Mouse (Mus musculus) MEL (cell line): ENCODE data around the gene Clptm1. TPM values are rescaled to one million over a fixed set of nuclear protein-coding genes. Genes with fewer than 3 reads are reported as not detected.
"Not testable (repeated sequence)": the region's sequence is repeated elsewhere in the genome, so short reads cannot be mapped to it uniquely, and the experiment has no call there.

ENCODE experiments used
- DNase-seq: peaks from one replicate; pipeline ENCODE4 v3.0.0; 2011; ENCODE audit warnings: low read depth, low spot score
- H3K27ac ChIP-seq: 2 replicates; pipeline ENCODE4 v1.5.1; 2012; ENCODE audit warnings: low read depth, mild to moderate bottlenecking, control low read depth, low read length, moderate library complexity; ENCODE audit not compliant: control insufficient read depth
- H3K27me3 ChIP-seq, 2 experiments: fragments of 150-350 bp in 1 of 2; sonication (generic) in 1 of 2; 2 replicates each; pipeline ENCODE4 v1.6.1; 2012; ENCODE audit warnings: low read length in 2 of 2, mild to moderate bottlenecking in 2 of 2, improper control_type of control experiment in 1 of 2, moderate library complexity in 1 of 2; ENCODE audit not compliant: insufficient read depth in 2 of 2, control insufficient read depth in 1 of 2
- H3K36me3 ChIP-seq, 2 experiments: 2 replicates each; pipeline ENCODE4 v1.6.1; 2012 to 2014; ENCODE audit warnings: low read length in 2 of 2, improper control_type of control experiment in 1 of 2, inconsistent platforms in 1 of 2, mild to moderate bottlenecking in 1 of 2; ENCODE audit not compliant: insufficient read depth in 2 of 2, control insufficient read depth in 1 of 2
- H3K4me1 ChIP-seq, 2 experiments: fragments of 150-350 bp in 1 of 2; sonication (generic) in 1 of 2; 2 replicates each; pipeline ENCODE4 v1.6.1; 2012; ENCODE audit warnings: low read length in 2 of 2, improper control_type of control experiment in 1 of 2, mild to moderate bottlenecking in 1 of 2; ENCODE audit not compliant: insufficient read depth in 2 of 2, control insufficient read depth in 1 of 2
- H3K4me3 ChIP-seq, 2 experiments: fragments of 150-350 bp in 1 of 2; sonication (generic) in 1 of 2; 2 replicates each; pipeline ENCODE4 v1.5.1; 2012; ENCODE audit warnings: low read depth in 2 of 2, low read length in 2 of 2, mild to moderate bottlenecking in 2 of 2, moderate library complexity in 2 of 2, control low read depth in 1 of 2, improper control_type of control experiment in 1 of 2; ENCODE audit not compliant: control insufficient read depth in 1 of 2, insufficient read depth in 1 of 2
- H3K79me2 ChIP-seq: 2 replicates; pipeline ENCODE4 v1.6.1; 2012; ENCODE audit warnings: mild to moderate bottlenecking, low read length, moderate library complexity; ENCODE audit not compliant: control insufficient read depth, poor library complexity, insufficient read depth
- H3K9ac ChIP-seq: 2 replicates; pipeline ENCODE4 v1.6.1; 2012; ENCODE audit warnings: low read depth, mild to moderate bottlenecking, control low read depth, low read length, moderate library complexity; ENCODE audit not compliant: control insufficient read depth, poor library complexity, severe bottlenecking
- H3K9me3 ChIP-seq: fragments of 150-350 bp; sonication (generic); replicated peaks from 2 replicates; pipeline ENCODE4 v1.6.1; 2012; ENCODE audit warnings: mild to moderate bottlenecking, low read length, improper control_type of control experiment, moderate library complexity; ENCODE audit not compliant: insufficient read depth
- BHLHE40 ChIP-seq: IDR thresholded peaks from 2 replicates; pipeline ENCODE4 v1.6.1; 2012; ENCODE audit warnings: low read depth, mild to moderate bottlenecking, inconsistent platforms, low read length, improper control_type of control experiment, borderline replicate concordance
- CHD1 ChIP-seq: IDR thresholded peaks from 2 replicates; pipeline ENCODE4 v1.6.1; 2012; ENCODE audit warnings: low read depth, mild to moderate bottlenecking, inconsistent platforms, low read length, improper control_type of control experiment
- CTCF ChIP-seq, 3 experiments: IDR thresholded peaks in 2 of 3; conservative IDR thresholded peaks in 1 of 3; 2 replicates each; pipeline ENCODE4 v1.5.1; 2011 to 2012; ENCODE audit warnings: low read length in 3 of 3, low read depth in 2 of 3, mild to moderate bottlenecking in 2 of 3, improper control_type of control experiment in 1 of 3, inconsistent platforms in 1 of 3, mixed read lengths in 1 of 3, moderate library complexity in 1 of 3; ENCODE audit not compliant: control insufficient read depth in 1 of 3, insufficient read depth in 1 of 3, poor library complexity in 1 of 3, severe bottlenecking in 1 of 3
- MAFK ChIP-seq: IDR thresholded peaks from 2 replicates; pipeline ENCODE4 v1.6.1; 2011; ENCODE audit warnings: low read depth, mild to moderate bottlenecking, low read length, improper control_type of control experiment, borderline replicate concordance
- MAX ChIP-seq: IDR thresholded peaks from 2 replicates; pipeline ENCODE4 v1.6.1; 2011; ENCODE audit warnings: low read length, improper control_type of control experiment
- MAZ ChIP-seq: IDR thresholded peaks from 2 replicates; pipeline ENCODE4 v1.6.1; 2012; ENCODE audit warnings: low read depth, mild to moderate bottlenecking, inconsistent platforms, low read length, improper control_type of control experiment
- MEF2A ChIP-seq: IDR thresholded peaks from 2 replicates; pipeline ENCODE4 v1.6.1; 2014; ENCODE audit warnings: low read depth, mild to moderate bottlenecking, inconsistent platforms, low read length, improper control_type of control experiment; ENCODE audit not compliant: poor library complexity, insufficient replicate concordance, severe bottlenecking; ENCODE audit errors: extremely low read depth
- MYB ChIP-seq: IDR thresholded peaks from 2 replicates; pipeline ENCODE4 v1.6.1; 2011; ENCODE audit warnings: mild to moderate bottlenecking, low read depth, low read length, improper control_type of control experiment
- MYC ChIP-seq: IDR thresholded peaks from 2 replicates; pipeline ENCODE4 v1.6.1; 2011; ENCODE audit warnings: low read depth, mild to moderate bottlenecking, low read length, improper control_type of control experiment, moderate library complexity
- NRF1 ChIP-seq: IDR thresholded peaks from 2 replicates; pipeline ENCODE4 v1.6.1; 2014; ENCODE audit warnings: low read depth, mild to moderate bottlenecking, inconsistent platforms, low read length, improper control_type of control experiment, moderate library complexity; ENCODE audit not compliant: poor library complexity, insufficient read depth, severe bottlenecking
- RAD21 ChIP-seq: IDR thresholded peaks from 2 replicates; pipeline ENCODE4 v1.6.1; 2011; ENCODE audit warnings: mild to moderate bottlenecking, low read depth, low read length, improper control_type of control experiment
- SMC3 ChIP-seq: IDR thresholded peaks from 2 replicates; pipeline ENCODE4 v1.6.1; 2011; ENCODE audit warnings: low read depth, low read length, improper control_type of control experiment
- USF1 ChIP-seq: IDR thresholded peaks from 2 replicates; pipeline ENCODE4 v1.6.1; 2014; ENCODE audit warnings: low read depth, mild to moderate bottlenecking, inconsistent platforms, low read length, improper control_type of control experiment, moderate library complexity
- USF2 ChIP-seq, 2 experiments: IDR thresholded peaks; 2 replicates each; pipeline ENCODE4 v1.6.1; 2011 to 2012; ENCODE audit warnings: improper control_type of control experiment in 2 of 2, low read length in 2 of 2, borderline replicate concordance in 1 of 2, inconsistent platforms in 1 of 2, low read depth in 1 of 2, mild to moderate bottlenecking in 1 of 2; ENCODE audit not compliant: insufficient read depth in 1 of 2
- ZC3H11A ChIP-seq: IDR thresholded peaks from 2 replicates; pipeline ENCODE4 v1.6.1; 2012; ENCODE audit warnings: low read depth, mild to moderate bottlenecking, inconsistent platforms, low read length, improper control_type of control experiment
- ZMIZ1 ChIP-seq: IDR thresholded peaks from 2 replicates; pipeline ENCODE4 v1.6.1; 2012; ENCODE audit warnings: low read depth, mild to moderate bottlenecking, inconsistent platforms, low read length, improper control_type of control experiment, moderate library complexity
- ZNF384 ChIP-seq: IDR thresholded peaks from 2 replicates; pipeline ENCODE4 v1.6.1; 2012; ENCODE audit warnings: low read depth, mild to moderate bottlenecking, inconsistent platforms, low read length, improper control_type of control experiment
- polyA plus RNA-seq, 2 experiments: library from polyadenylated mRNA; stranded (reverse) in 1 of 2; unstranded in 1 of 2; fragments of >175 nt in 1 of 2; fragments of >200 nt in 1 of 2; gene quantifications; 2 replicates each; pipeline versions ENCODE4 v1.2.1 to v1.2.4; 2012; ENCODE audit warnings: low replicate concordance in 2 of 2, low read depth in 1 of 2; ENCODE audit not compliant: insufficient read length in 2 of 2, insufficient read depth in 1 of 2, missing spikeins in 1 of 2
- total RNA-seq: library from RNA; depleted of rRNA; stranded (reverse); fragments of 300-350 nt; gene quantifications from 2 replicates; pipeline ENCODE4 v1.2.3, GENCODE M21; 2012

Clptm1 gene
- total and polyA plus RNA-seq, 3 experiments: 58.5 to 102 (median 62.4) TPM

GRCm38 (mm10) chr7:19688101-19688500 lies 23.3 kb upstream of the Clptm1 start:
- Histone ChIP-seq H3K9me3 (no peaks in the 10 kb centered on the region), H3K36me3 (peaks cover 0 to 7% of the 10 kb centered on the region in 2 experiments; a peak in 2 of 4 replicates), H3K9ac (no peak overlapping the region), H3K27ac (no peak overlapping the region), H3K4me3 (no peak overlapping the region), H3K4me1 (peaks cover 0 to 14% of the 10 kb centered on the region in 2 experiments; a peak in 2 of 4 replicates), H3K27me3 (no peaks in the 10 kb centered on the region), H3K79me2 (no peaks in the 10 kb centered on the region)
- TF ChIP-seq ZMIZ1 (no peak), ZNF384 (no peak), CTCF (IDR thresholded peaks at IDR 0.05 in 2 of 3, conservative IDR thresholded peaks at IDR 0.05 in 1 of 3; ENCODE audit: control insufficient read depth in 1 of 3, insufficient read depth in 1 of 3, low read depth in 2 of 3, low read length in 3 of 3, poor library complexity in 1 of 3, severe bottlenecking in 1 of 3) (no peak)
- DNase-seq: no peak

GRCm38 (mm10) chr7:19686927-19687583 lies 22.2 kb upstream of the Clptm1 start:
- 0 out of 2 replicates have a peak overlapping the region, but pooled peaks have one; percentile 34 for H3K27ac ChIP-seq
- H3K9me3 ChIP-seq, H3K4me3 ChIP-seq, H3K4me1 ChIP-seq, DNase-seq, H3K9ac ChIP-seq, H3K79me2 ChIP-seq, H3K27me3 ChIP-seq, H3K36me3 ChIP-seq: not testable (repeated sequence)
- TF ChIP-seq ZNF384 (peak; percentile 41; the same call in 1 of the 2 replicates), MAX (peak; percentile 81), MYC (peak; percentile 81), USF1 (peak; percentile 30; the same call in 1 of the 2 replicates)

- Histone ChIP-seq H3K27me3 (no peaks in the 10 kb centered on the region), H3K36me3 (peaks cover 0 to 7% of the 10 kb centered on the region in 2 experiments; a peak in 2 of 4 replicates), H3K27ac (no peak overlapping the region), H3K4me1 (peaks cover 0 to 10% of the 10 kb centered on the region in 2 experiments; a peak in 2 of 4 replicates), H3K4me3 (no peak overlapping the region), H3K9me3 (no peaks in the 10 kb centered on the region), H3K79me2 (no peaks in the 10 kb centered on the region), H3K9ac (no peak overlapping the region)
- DNase-seq: no peak
- TF ChIP-seq ZC3H11A (no peak), SMC3 (no peak), USF2 (IDR thresholded peaks at IDR 0.05; ENCODE audit: borderline replicate concordance in 1 of 2, insufficient read depth in 1 of 2, low read depth in 1 of 2, low read length in 2 of 2) (no peak), MEF2A (no peak), RAD21 (no peak), CHD1 (no peak), NRF1 (no peak), MYB (no peak), MAFK (no peak), BHLHE40 (no peak), MAZ (no peak)
Observed at GRCm38 (mm10) chr7:19686521-19686920, 21.7 kb upstream of the Clptm1 start.
